Mouse (Mus musculus): Measurements from ENCODE around the gene Clmn. TPM values are rescaled to one million over a fixed set of nuclear protein-coding genes. Genes with fewer than 3 reads are reported as not detected.

The Clmn gene
- polyA plus RNA-seq, 1 experiment from 2014 or later = 0.79 TPM

DNA sequence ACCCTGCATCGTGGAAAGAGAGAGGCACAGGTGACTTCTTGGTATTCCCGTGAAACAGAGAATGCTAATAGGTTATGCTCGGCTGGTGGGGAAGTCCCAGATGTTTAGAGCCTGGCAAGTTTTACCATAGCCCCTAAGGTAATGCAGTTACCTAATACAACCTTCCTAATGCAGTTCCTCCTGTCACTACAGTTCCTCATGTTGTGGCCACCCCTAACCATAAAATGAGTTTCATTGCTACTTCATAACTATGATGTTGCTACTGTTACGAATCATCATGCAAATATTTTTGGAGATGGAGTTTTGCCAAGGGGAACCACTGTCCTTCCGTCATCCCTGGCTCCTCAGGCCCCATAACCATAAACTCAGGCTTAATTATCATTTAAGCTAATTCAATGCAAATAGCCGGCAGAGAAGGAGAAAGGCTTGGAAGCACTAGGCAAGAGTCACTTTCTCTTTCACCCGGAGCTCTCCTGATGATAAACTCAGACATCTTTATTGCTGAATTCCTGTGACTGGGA lies 53.9 kb downstream of the Clmn start:
- Histone ChIP-seq H3K4me1 (ENCODE audit: control insufficient read depth, insufficient read depth, low read length) (peaks cover 5% of the 10 kb centered on the region; the same call in 1 of the 2 replicates), H3K4me2 (ENCODE audit: low read depth, low read length) (no peak overlapping the region), H3K27me3 (ENCODE audit: control insufficient read depth, insufficient read depth, low read length) (no peaks in the 10 kb centered on the region), H3K36me3 (ENCODE audit: control insufficient read depth, insufficient read depth, low read length) (no peaks in the 10 kb centered on the region), H3K4me3 (ENCODE audit: low read depth, low read length) (no peak overlapping the region), H3K9ac (replicated peaks; ENCODE audit: low read depth, low read length) (no peak overlapping the region), H3K27ac (ENCODE audit: low read depth, low read length) (no peak overlapping the region), H3K9me3 (ENCODE audit: control insufficient read depth, low read length) (no peaks in the 10 kb centered on the region)
- 37% methylated on average over 7 of the region's 7 CpGs for WGBS
- ATAC-seq (ENCODE audit: low read depth) = no peak

DNA sequence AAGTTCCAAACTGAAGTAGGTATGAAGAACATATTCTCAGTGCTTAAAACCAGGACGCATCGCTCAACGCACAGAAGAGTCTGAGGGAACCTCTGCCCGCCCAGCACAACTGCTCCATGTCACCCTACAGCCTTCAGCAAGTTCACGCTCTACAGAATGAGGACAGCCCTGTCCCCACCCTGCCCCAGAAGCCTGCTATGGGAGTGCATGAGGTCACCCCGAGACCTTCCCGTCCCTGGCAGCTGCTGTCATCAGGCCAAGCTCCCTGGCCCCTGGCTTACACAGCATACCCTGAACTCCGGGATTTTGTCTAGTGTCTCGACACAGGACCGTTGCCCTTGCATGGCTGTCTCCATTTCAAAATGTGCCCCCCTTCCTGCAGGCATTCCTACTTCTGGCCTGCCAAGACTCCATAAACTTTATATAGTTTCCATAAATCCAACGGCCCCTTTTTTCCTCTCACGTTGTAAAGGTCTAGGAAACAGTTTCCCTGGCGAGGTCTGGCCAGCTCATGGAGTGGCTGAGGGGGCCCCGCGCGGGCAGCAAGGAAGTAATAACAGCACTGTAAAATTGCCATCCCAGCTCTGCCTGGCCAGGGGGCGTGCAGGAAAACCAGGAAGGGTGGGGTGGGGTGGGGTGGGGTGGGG lies 56.3 kb downstream of the Clmn start:
- Histone ChIP-seq H3K4me3 (ENCODE audit: low read depth, low read length) (no peak overlapping the region), H3K4me2 (ENCODE audit: low read depth, low read length) (no peak overlapping the region), H3K4me1 (ENCODE audit: control insufficient read depth, insufficient read depth, low read length) (peaks cover 5% of the 10 kb centered on the region; the same call in 1 of the 2 replicates), H3K9ac (replicated peaks; ENCODE audit: low read depth, low read length) (no peak overlapping the region), H3K27ac (ENCODE audit: low read depth, low read length) (no peak overlapping the region), H3K36me3 (ENCODE audit: control insufficient read depth, insufficient read depth, low read length) (no peaks in the 10 kb centered on the region), H3K9me3 (ENCODE audit: control insufficient read depth, low read length) (no peaks in the 10 kb centered on the region), H3K27me3 (ENCODE audit: control insufficient read depth, insufficient read depth, low read length) (no peaks in the 10 kb centered on the region)
- 59% methylated on average over 17 of the region's 17 CpGs for WGBS
- ATAC-seq (ENCODE audit: low read depth) = no peak

DNA sequence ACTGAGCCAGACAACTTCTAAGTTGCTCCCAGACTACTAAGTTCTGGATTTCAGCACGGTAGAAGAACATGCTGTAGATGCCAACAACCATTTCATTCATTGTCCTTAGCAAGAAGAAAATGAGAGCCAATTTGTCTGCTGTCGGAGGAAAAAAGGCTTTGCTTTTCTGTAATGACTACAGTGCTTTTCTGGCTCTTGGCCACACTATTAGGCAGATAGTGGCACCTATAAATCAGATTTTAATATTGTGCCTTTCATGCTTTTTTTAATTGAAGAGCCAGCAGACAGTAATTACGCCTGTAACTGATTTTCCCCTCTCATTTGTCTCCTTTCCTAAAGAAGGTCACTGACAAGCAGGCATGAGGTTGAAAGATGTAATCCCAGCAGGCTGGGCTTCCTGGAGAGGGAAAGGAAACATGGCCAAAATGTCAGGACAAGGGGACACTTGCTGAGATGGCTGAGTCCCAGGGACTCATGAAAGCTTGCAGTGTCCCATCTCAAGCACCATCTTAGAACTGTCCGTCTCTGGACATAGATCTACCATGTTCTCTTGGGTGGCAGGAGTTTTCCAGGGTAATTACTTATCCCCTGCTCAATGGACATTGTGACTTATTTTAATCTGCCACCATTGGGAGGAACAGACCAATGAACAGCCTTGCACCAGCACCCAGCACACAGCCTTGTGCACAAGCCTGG lies 58.0 kb downstream of the Clmn start:
- H3K27ac ChIP-seq (ENCODE audit: low read depth, low read length) = no peak overlapping the region
- H3K4me1 ChIP-seq (ENCODE audit: control insufficient read depth, insufficient read depth, low read length) = peaks cover 5% of the 10 kb centered on the region; the same call in 1 of the 2 replicates
- ATAC-seq (ENCODE audit: low read depth) = 0 out of 2 replicates have a peak, but pooled peaks have one; percentile 23
- no peaks in the 10 kb centered on the region for H3K36me3 ChIP-seq (ENCODE audit: control insufficient read depth, insufficient read depth, low read length)
- no peak overlapping the region for H3K4me3 ChIP-seq (ENCODE audit: low read depth, low read length)
- WGBS = 34% methylated on average over 4 of the region's 4 CpGs
- H3K9me3 ChIP-seq (ENCODE audit: control insufficient read depth, low read length) = no peaks in the 10 kb centered on the region
- H3K4me2 ChIP-seq (ENCODE audit: low read depth, low read length) = no peak overlapping the region
- no peaks in the 10 kb centered on the region for H3K27me3 ChIP-seq (ENCODE audit: control insufficient read depth, insufficient read depth, low read length)
- no peak overlapping the region for H3K9ac ChIP-seq (replicated peaks; ENCODE audit: low read depth, low read length)

DNA sequence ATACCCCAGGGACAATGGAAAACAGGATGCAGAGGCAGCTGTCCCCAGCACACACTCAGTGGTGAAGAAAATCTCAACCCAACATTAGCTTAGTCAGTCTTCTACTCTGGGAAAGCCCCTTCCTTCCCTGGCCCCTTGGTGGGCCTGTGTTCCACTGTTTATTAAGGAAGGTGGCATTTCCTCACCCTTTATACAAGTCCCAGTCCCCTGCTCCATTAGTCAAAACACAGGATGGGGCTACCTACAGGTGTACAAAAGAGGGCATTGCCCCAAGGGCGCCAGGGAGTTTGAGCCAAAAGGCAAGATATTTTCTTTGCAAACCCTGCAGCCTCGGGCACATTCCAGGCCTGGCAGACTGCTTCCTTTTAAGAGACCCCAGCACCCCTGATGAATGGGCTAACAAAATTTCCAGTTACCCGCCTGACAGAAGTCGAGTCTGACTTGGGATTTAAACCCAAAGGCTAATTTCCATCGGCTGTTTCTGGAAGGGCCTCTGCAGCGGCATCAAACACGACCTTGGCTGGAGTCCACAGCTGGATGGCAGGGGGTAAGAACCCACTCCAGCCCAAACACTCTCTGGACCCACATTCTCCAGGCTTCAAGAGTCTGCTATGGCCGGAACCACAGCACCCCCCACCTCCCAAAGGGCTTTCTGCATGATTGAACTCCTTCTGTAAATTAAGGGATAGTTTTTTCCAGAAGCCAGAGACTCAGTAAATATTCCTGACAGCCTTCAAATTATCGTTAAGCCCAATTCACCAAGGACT lies 63.2 kb downstream of the Clmn start:
- Histone ChIP-seq H3K27me3 (ENCODE audit: control insufficient read depth, insufficient read depth, low read length) (no peaks in the 10 kb centered on the region), H3K9me3 (ENCODE audit: control insufficient read depth, low read length) (peaks cover 8% of the 10 kb centered on the region), H3K9ac (replicated peaks; ENCODE audit: low read depth, low read length) (no peak overlapping the region), H3K27ac (ENCODE audit: low read depth, low read length) (no peak overlapping the region), H3K4me1 (ENCODE audit: control insufficient read depth, insufficient read depth, low read length) (peaks cover 7% of the 10 kb centered on the region; the same call in 1 of the 2 replicates), H3K4me2 (ENCODE audit: low read depth, low read length) (no peak overlapping the region), H3K4me3 (ENCODE audit: low read depth, low read length) (no peak overlapping the region), H3K36me3 (ENCODE audit: control insufficient read depth, insufficient read depth, low read length) (no peaks in the 10 kb centered on the region)
- no peak for ATAC-seq (ENCODE audit: low read depth)
- WGBS = 36% methylated on average over 9 of the region's 9 CpGs

DNA sequence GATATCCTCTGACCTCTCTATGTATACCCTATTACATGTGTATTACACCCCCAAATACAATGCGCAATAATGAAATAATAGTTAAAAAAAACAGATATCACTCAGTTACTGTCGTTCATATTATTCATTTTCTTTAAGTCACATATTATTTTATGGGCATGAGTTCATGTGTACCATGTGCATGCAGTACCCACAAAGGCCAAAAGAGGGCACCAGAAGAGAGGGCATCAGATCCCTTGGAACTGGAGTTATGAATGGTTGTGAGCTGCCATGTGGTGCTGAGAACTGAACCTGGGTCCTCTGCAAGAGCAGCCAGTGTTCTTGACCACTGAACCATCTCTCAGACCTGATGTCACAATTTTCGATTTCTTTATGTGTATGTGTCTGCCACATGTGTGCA lies 65.5 kb downstream of the Clmn start:
- H3K9me3 ChIP-seq (ENCODE audit: control insufficient read depth, low read length) = peaks cover 8% of the 10 kb centered on the region
- H3K9ac ChIP-seq (replicated peaks; ENCODE audit: low read depth, low read length) = no peak overlapping the region
- no peak overlapping the region for H3K4me3 ChIP-seq (ENCODE audit: low read depth, low read length)
- no peak for ATAC-seq (ENCODE audit: low read depth)
- no peaks in the 10 kb centered on the region for H3K36me3 ChIP-seq (ENCODE audit: control insufficient read depth, insufficient read depth, low read length)
- 95% methylated on average over 3 of the region's 3 CpGs for WGBS
- H3K27ac ChIP-seq (ENCODE audit: low read depth, low read length) = no peak overlapping the region
- no peak overlapping the region for H3K4me2 ChIP-seq (ENCODE audit: low read depth, low read length)
- no peaks in the 10 kb centered on the region for H3K27me3 ChIP-seq (ENCODE audit: control insufficient read depth, insufficient read depth, low read length)
- H3K4me1 ChIP-seq (ENCODE audit: control insufficient read depth, insufficient read depth, low read length) = peaks cover 7% of the 10 kb centered on the region; the same call in 1 of the 2 replicates

DNA sequence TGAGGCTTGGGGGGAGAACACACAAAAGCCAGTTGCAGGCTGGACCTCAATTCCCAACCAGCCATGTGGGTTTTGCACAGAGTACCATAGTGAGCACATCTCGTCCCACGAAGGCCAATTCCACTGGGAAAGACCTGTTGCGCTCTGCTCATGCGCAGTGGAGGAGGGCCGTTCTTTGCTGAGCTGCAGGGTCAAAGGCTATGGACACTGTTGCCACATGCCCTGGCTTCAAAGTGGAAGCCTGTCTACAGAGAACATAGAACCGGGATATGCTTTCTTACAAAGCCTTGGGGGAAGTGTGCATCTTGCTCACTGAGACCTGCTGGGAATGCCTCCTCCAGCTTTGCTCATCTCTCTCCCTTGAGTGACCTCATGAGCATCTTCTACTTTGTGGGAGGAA lies 67.0 kb downstream of the Clmn start:
- no peak overlapping the region for H3K4me3 ChIP-seq (ENCODE audit: low read depth, low read length)
- no peak overlapping the region for H3K9ac ChIP-seq (replicated peaks; ENCODE audit: low read depth, low read length)
- no peak for ATAC-seq (ENCODE audit: low read depth)
- no peak overlapping the region for H3K4me2 ChIP-seq (ENCODE audit: low read depth, low read length)
- H3K9me3 ChIP-seq (ENCODE audit: control insufficient read depth, low read length) = peaks cover 8% of the 10 kb centered on the region
- H3K27ac ChIP-seq (ENCODE audit: low read depth, low read length) = no peak overlapping the region
- WGBS = 97% methylated on average over 6 of the region's 6 CpGs
- H3K4me1 ChIP-seq (ENCODE audit: control insufficient read depth, insufficient read depth, low read length) = peaks cover 7% of the 10 kb centered on the region; the same call in 1 of the 2 replicates
- H3K36me3 ChIP-seq (ENCODE audit: control insufficient read depth, insufficient read depth, low read length) = no peaks in the 10 kb centered on the region
- H3K27me3 ChIP-seq (ENCODE audit: control insufficient read depth, insufficient read depth, low read length) = no peaks in the 10 kb centered on the region

DNA sequence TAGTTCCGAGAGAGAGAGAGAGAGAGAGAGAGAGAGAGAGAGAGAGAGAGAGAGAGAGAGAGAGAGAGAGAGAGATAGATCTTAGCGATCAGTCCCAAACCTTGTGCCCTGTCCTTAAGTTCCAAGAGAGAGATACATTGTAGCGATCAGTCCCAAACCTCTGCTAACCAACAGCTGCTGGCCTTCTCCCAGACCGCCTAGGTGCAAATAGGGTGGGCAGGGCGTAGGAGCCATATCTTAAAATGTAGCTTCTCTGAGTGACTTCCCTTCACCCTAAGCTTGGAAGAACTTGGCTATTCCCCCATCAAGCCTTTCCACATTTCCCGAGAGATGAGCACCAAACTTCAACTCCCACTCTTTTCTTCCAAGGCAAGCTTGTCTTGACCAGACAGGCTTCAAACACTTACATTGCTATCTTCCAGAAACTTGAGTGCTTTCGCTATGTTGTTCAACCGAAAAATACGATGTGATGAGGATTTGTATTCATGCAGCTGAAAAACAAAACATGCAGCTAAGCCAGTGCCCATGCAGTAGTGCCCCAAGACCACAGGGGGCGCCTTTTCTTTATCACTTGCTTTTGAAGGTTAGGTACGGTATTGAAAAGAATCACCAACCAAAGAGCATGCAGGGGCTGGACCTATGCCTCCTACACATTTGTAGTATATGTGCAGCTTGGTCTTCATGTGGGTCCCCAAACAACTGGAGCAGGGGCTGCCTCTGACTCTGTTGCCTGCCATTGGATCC lies 68.1 kb downstream of the Clmn start:
- Histone ChIP-seq H3K4me1 (ENCODE audit: control insufficient read depth, insufficient read depth, low read length) (peaks cover 7% of the 10 kb centered on the region; the same call in 1 of the 2 replicates), H3K4me2 (ENCODE audit: low read depth, low read length) (no peak overlapping the region), H3K4me3 (ENCODE audit: low read depth, low read length) (no peak overlapping the region), H3K9me3 (ENCODE audit: control insufficient read depth, low read length) (peaks cover 8% of the 10 kb centered on the region), H3K9ac (replicated peaks; ENCODE audit: low read depth, low read length) (no peak overlapping the region), H3K27ac (ENCODE audit: low read depth, low read length) (no peak overlapping the region), H3K36me3 (ENCODE audit: control insufficient read depth, insufficient read depth, low read length) (no peaks in the 10 kb centered on the region), H3K27me3 (ENCODE audit: control insufficient read depth, insufficient read depth, low read length) (no peaks in the 10 kb centered on the region)
- no peak for ATAC-seq (ENCODE audit: low read depth)
- 90% methylated on average over 11 of the region's 11 CpGs for WGBS

DNA sequence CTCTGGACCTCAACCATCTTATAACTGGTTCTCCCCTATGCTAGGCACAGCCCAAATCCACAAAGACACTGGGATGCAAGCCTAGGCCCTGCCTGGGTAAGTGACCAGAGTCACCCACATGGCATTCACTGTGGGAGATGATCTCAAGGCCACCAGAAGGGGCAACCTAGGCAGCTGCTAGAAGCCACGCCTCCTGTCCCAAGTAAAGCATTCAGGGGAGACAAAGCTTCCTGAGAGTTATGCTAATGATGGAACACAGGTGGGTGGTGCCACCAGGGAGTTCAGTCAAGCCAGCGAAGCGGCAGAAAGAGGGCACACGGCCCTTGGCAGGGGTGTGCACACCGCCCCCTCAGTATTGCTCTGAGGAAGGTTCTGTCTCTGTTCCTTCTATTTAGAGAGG lies 69.9 kb downstream of the Clmn start:
- 40% methylated on average over 5 of the region's 5 CpGs for WGBS

More for the DNA sequence above, 69.9 kb downstream of the Clmn start:
- no peaks in the 10 kb centered on the region for H3K4me1 ChIP-seq (ENCODE audit: control insufficient read depth, insufficient read depth, low read length)
- peaks cover 8% of the 10 kb centered on the region for H3K9me3 ChIP-seq (ENCODE audit: control insufficient read depth, low read length)
- no peak overlapping the region for H3K4me2 ChIP-seq (ENCODE audit: low read depth, low read length)
- ATAC-seq (ENCODE audit: low read depth) = no peak
- no peak overlapping the region for H3K4me3 ChIP-seq (ENCODE audit: low read depth, low read length)
- H3K9ac ChIP-seq (replicated peaks; ENCODE audit: low read depth, low read length) = no peak overlapping the region
- no peaks in the 10 kb centered on the region for H3K27me3 ChIP-seq (ENCODE audit: control insufficient read depth, insufficient read depth, low read length)
- no peak overlapping the region for H3K27ac ChIP-seq (ENCODE audit: low read depth, low read length)
- H3K36me3 ChIP-seq (ENCODE audit: control insufficient read depth, insufficient read depth, low read length) = no peaks in the 10 kb centered on the region

All from neural tube, embryonic 14.5 days (tissue).